Mouse (Mus musculus) fat pad, adult 2 months (tissue): ENCODE data around the gene Cdc14a.

ENCODE experiments used
- DNase-seq: peaks from one replicate; pipeline ENCODE4 v3.0.0-alpha.2; 2011; ENCODE audit warnings: low read depth, low spot score; ENCODE audit errors: extremely low read depth

Cdc14a gene

GRCm38 (mm10) chr3:116414451-116414860 lies 9.4 kb downstream of the Cdc14a start:
- DNase-seq, result no peak

GRCm38 (mm10) chr3:116412954-116413724 lies 10.7 kb downstream of the Cdc14a start:
- DNase-seq, result no peak

GRCm38 (mm10) chr3:116410051-116410450 lies 13.8 kb downstream of the Cdc14a start:
- DNase-seq, result no peak

- DNase-seq, result no peak
These were observed 14.3 kb downstream of the Cdc14a start for GRCm38 (mm10) chr3:116409486-116409885.

- no peak for DNase-seq
These were observed 15.0 kb downstream of the Cdc14a start for GRCm38 (mm10) chr3:116408856-116409255.

GRCm38 (mm10) chr3:116405516-116405915 lies 18.3 kb downstream of the Cdc14a start:
- DNase-seq, result no peak

GRCm38 (mm10) chr3:116401436-116401835 lies 22.4 kb downstream of the Cdc14a start:
- no peak for DNase-seq

- DNase-seq, result no peak
These were observed 24.3 kb downstream of the Cdc14a start for GRCm38 (mm10) chr3:116399349-116400090.

- no peak for DNase-seq
These were observed 25.3 kb downstream of the Cdc14a start for GRCm38 (mm10) chr3:116398543-116398942.

GRCm38 (mm10) chr3:116397976-116398375 lies 25.9 kb downstream of the Cdc14a start:
- no peak for DNase-seq

GRCm38 (mm10) chr3:116397341-116397740 lies 26.5 kb downstream of the Cdc14a start:
- no peak for DNase-seq

- DNase-seq, result no peak
These were observed 27.3 kb downstream of the Cdc14a start for GRCm38 (mm10) chr3:116396571-116396970.

- DNase-seq, result no peak
These were observed 28.9 kb downstream of the Cdc14a start for GRCm38 (mm10) chr3:116394885-116395390.

GRCm38 (mm10) chr3:116391399-116391798 lies 32.4 kb downstream of the Cdc14a start:
- DNase-seq, result no peak

GRCm38 (mm10) chr3:116389500-116390470 lies 34.0 kb downstream of the Cdc14a start:
- no peak for DNase-seq

GRCm38 (mm10) chr3:116388808-116389207 lies 35.0 kb downstream of the Cdc14a start:
- no peak for DNase-seq

- DNase-seq, result no peak
These were observed 36.9 kb downstream of the Cdc14a start for GRCm38 (mm10) chr3:116386886-116387285.

GRCm38 (mm10) chr3:116386342-116386741 lies 37.5 kb downstream of the Cdc14a start:
- DNase-seq, result no peak

GRCm38 (mm10) chr3:116384319-116384718 lies 39.5 kb downstream of the Cdc14a start:
- DNase-seq, result no peak

GRCm38 (mm10) chr3:116380319-116380718 lies 43.5 kb downstream of the Cdc14a start:
- DNase-seq, result no peak

GRCm38 (mm10) chr3:116375442-116375841 lies 48.4 kb downstream of the Cdc14a start:
- DNase-seq, result no peak
